Mouse (Mus musculus): ENCODE measurements around the gene Gca.
"Not testable (repeated sequence)": the region's sequence is repeated elsewhere in the genome, so short reads cannot be mapped to it uniquely, and the experiment has no call there.

Gca gene

DNA sequence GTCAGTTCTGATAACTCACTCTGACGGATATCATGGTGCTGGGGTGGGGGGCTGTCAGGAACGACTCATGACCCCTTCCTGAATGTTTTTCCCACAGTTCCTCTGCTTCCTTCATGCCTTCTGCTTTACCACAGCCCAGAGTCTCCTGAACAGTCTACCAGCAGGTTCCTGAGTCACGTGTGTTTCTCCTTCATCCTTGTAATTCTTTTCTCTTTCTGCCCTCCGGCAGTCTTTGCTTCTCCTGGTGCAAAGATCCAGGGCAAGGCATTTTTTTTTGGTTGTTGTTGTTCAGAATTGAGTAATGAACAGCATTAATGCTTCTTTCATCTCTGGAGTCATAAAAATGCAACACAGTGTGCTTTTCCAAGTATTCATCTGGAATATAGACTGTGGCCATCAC, 6.7 kb downstream of the Gca start:
- no peak for DNase-seq

GRCm38 (mm10) chr2:62672788-62673187, 8.7 kb downstream of the Gca start:
- no peak for DNase-seq

GRCm38 (mm10) chr2:62681667-62682066, 17.6 kb downstream of the Gca start:
- DNase-seq, result no peak

GRCm38 (mm10) chr2:62684989-62685595, 21.0 kb downstream of the Gca start:
- no peak for DNase-seq

DNA sequence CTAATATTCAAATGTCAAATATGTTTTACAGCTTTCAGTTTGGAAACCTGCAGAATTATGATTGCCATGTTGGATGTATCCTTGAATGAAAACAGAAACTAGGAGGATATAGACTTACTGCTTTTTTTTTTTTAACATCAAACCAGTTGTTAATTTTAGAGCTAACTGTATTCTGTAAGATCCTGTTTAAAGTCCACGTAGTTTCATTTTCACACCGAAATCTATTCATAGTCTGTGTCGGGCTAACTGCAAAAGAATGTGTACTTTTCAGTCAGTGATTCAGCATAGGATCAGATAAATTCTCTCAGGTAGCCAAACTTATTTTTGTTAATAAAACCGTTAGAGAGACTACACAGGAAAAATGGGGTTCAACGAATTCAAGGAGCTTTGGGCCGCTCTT, 21.8 kb downstream of the Gca start:
- DNase-seq, result no peak

DNA sequence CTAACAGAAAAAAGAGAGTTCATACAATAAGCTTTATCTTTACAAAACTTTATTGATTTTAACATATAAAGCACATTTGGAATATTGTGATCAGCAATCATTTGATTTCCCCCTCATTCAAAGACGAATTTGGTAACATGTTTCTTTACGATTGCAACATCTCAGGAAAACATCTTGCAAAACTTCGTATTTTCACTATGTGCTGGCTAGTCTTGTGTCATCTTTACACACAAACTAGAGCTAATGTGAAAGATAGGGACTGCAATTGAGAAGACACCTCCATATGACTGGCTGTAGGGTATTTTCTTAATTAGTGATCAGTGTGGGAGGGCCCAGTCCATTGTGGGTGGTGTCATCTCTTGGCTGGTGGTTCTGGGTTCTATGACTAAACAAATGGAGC, 42.2 kb downstream of the Gca start:
- DNase-seq, result no peak

- DNase-seq, result no peak
These were observed 45.5 kb downstream of the Gca start for GRCm38 (mm10) chr2:62709633-62710032.

DNA sequence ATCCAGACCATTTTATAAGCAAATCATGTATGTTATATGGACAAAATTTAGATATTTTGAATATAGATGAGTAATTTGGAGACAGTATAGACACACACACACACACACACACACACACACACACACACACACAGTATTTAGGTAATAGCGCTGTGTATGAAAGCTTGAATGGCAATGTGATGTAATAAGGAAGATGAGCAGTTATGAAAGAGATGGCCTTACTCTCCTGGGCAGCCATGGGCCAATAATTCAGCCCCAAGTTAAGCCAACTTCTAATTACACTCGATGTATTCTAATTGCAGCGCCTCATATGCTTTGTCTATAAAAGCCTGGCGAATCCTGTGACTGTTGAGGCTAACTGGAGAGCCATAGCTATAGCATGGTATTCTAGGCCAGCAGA, 50.3 kb downstream of the Gca start:
- not testable (repeated sequence) for DNase-seq

DNA sequence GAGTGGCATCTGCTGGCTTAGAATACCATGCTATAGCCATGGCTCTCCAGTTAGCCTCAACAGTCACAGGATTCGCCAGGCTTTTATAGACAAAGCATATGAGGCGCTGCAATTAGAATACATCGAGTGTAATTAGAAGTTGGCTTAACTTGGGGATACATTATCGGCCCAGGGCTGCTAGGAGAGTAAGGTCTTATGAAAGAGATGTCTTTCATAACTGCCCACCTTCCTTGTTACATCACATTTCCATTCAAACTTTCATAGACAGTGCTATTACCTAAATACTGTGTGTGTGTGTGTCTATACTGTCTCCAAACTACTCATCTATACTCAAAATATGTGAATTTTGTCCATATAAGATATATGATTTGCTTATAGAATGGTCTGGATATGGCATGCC, 51.2 kb downstream of the Gca start:
- no peak for DNase-seq

GRCm38 (mm10) chr2:62717270-62717669, 53.2 kb downstream of the Gca start:
- no peak for DNase-seq

GRCm38 (mm10) chr2:62718411-62718810, 54.3 kb downstream of the Gca start:
- no peak for DNase-seq

GRCm38 (mm10) chr2:62725946-62726345, 61.9 kb downstream of the Gca start:
- DNase-seq, result no peak

- no peak for DNase-seq
These were observed 63.6 kb downstream of the Gca start for GRCm38 (mm10) chr2:62727732-62728131.

DNA sequence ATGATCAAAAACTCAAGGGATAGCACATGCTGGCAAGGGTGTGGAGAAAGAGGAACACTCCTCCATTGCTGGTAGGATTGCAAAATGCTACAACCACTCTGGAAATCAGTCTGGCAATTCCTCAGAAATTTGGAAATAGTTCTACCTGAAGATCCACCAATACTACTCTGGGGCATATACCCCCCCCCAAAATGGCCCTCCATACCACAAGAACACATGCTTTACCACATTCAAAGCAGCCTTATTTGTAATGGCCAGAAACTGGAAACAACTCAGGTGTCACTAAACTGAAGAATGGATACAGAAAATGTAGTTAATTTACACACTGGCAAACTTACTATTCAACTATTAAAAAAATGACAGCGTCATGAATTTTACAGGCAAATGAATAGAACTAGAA, 66.6 kb downstream of the Gca start:
- no peak for DNase-seq

GRCm38 (mm10) chr2:62743098-62743497, 79.0 kb downstream of the Gca start:
- no peak for DNase-seq

All from lung, postnatal 14 days (tissue).